Mouse (Mus musculus) lung, postnatal 0 days (tissue): Measurements from ENCODE around the gene Aqp9.

Experiments
- CTCF ChIP-seq: IDR thresholded peaks from 2 replicates; pipeline ENCODE4 v1.5.1; 2016; ENCODE audit warnings: antibody characterized with exemption, mild to moderate bottlenecking
- EP300 ChIP-seq: IDR thresholded peaks from 2 replicates; pipeline ENCODE4 v1.6.1; 2016; ENCODE audit warnings: antibody characterized with exemption, mild to moderate bottlenecking, control low read depth

DNA sequence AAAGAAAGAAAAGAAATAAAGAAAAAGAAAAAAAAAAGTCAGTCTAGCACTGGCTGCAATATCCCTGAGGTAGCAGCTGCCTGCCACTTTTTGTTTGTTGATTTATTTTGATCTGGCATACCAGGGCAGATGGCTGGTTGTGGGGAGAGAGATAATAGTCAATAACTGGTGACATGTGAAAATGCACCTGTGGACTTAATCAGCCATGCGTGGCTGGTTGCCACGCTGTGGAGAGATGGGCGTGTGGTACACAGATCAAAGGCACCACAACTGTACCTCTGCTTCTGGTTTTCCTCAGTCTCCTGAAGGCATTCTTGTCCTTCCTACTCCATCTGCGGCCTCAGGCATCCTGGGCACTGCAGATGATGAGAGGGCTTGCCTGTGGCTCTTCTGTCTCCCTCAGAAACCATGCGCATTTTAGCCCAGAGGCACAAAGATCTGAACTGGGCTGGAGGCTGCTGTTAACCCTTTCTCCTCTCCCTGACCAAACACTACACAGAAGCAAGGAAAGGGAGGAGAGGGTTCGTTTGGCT, 103.1 kb downstream of the Aqp9 start:
- TF ChIP-seq EP300: no peak
- no peak for TF ChIP-seq CTCF
